ENCODE assay signal across 12 mouse cellular contexts in the genomic region with DNA sequence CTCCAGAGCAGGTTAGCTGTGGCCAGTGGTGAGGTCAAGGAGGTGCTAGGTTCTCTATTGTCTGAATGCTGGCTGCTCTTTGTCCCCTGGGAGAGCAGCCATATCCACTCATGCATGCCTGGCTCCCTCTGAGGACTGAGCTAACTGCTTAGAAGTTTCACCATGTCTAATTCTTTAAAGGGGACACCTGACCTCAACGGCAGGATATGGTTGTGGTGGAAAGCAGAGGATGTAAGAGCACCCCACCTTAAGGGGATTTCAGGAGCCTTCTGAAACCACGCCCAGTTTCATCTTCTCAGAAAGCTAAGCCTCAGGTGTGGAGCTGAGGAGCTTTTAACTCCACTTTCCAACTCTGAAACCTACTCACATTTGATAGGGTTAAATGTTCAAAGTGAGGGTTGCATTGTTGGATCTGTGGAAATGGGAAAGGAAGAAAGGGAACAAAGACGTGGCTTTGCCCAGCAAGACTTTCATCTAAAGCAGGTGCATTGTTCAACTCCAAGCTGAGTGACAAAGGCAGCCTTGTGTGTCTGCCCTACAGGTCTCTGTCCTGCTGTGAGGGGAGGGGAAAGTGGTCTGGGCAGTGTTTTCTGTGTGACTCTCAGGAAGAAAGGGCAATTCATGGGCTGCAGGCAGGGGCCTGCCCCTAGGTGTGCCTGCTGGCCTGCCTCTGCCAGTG. TPM values are rescaled to one million over a fixed set of nuclear protein-coding genes. Genes with fewer than 3 reads are reported as not detected.
DNase-seq lines count a peak whose midpoint lies in the region; ATAC-seq and TF ChIP-seq lines count a peak whose summit lies in the region.
"Had no signal": no experiment of that assay in that cellular context is flagged by ENCODE, and none has a peak within 500 bp of the region (broad histone marks: within the 10 kb centered on the region; RNA-seq: fewer than 3 reads in every experiment).

No protein-coding gene starts in this region.

- peak; percentile 84 for DNase-seq in midbrain, embryonic 11.5 days (ENCODE audit: low spot score, missing footprints)
- DNase-seq in midbrain, postnatal 0 days (ENCODE audit: low spot score) = no peak
- peak; percentile 36 for DNase-seq in embryo, embryonic 11.5 days (ENCODE audit: low read depth, low spot score)
- DNase-seq in urinary bladder, postnatal 25 days (ENCODE audit: low spot score) = no peak
- DNase-seq in layer of hippocampus, adult 9-11 months = no peak
- no peak for DNase-seq in heart, postnatal 36 days
- DNase-seq: heart, postnatal 4 days; left cerebral cortex, postnatal 4 days; thymus, postnatal 25 days had no signal

- ATAC-seq in midbrain, embryonic 11.5 days (ENCODE audit: low FRiP score) = peak; percentile 83
- no peak for ATAC-seq in midbrain, postnatal 0 days (ENCODE audit: low FRiP score)
- ATAC-seq in kidney, embryonic 15.5 days (replicated peaks; ENCODE audit: low FRiP score) = peak; percentile 79
- 0 out of 2 replicates have a peak, but pooled peaks have one; percentile 33 for ATAC-seq in neural tube, embryonic 12.5 days (ENCODE audit: low FRiP score, low read depth)

- TF ChIP-seq CTCF in midbrain, postnatal 0 days (IDR thresholded peaks at IDR 0.05) = no peak

- H3K9me3 ChIP-seq in midbrain, embryonic 11.5 days (ENCODE audit: control insufficient read depth, low read length) = no peaks in the 10 kb centered on the region
- no peaks in the 10 kb centered on the region for H3K9me3 ChIP-seq in midbrain, postnatal 0 days (ENCODE audit: low read length)
- no peaks in the 10 kb centered on the region for H3K9me3 ChIP-seq in kidney, embryonic 15.5 days (replicated peaks)
- no peaks in the 10 kb centered on the region for H3K9me3 ChIP-seq in neural tube, embryonic 12.5 days

- no peak overlapping the region for H3K27ac ChIP-seq in midbrain, embryonic 11.5 days (ENCODE audit: low read depth, low read length)
- no peak overlapping the region for H3K27ac ChIP-seq in midbrain, postnatal 0 days (ENCODE audit: low read depth, low read length)
- H3K27ac ChIP-seq in kidney, embryonic 15.5 days = peak overlapping the region; percentile 38
- no peak overlapping the region for H3K27ac ChIP-seq in neural tube, embryonic 12.5 days

- H3K27me3 ChIP-seq in midbrain, embryonic 11.5 days (ENCODE audit: control insufficient read depth, insufficient read depth, low read length) = no peaks in the 10 kb centered on the region
- H3K27me3 ChIP-seq in midbrain, postnatal 0 days (ENCODE audit: insufficient read depth, low read length) = no peaks in the 10 kb centered on the region
- no peaks in the 10 kb centered on the region for H3K27me3 ChIP-seq in kidney, embryonic 15.5 days
- H3K27me3 ChIP-seq in neural tube, embryonic 12.5 days (replicated peaks) = no peaks in the 10 kb centered on the region

- peak overlapping the region; percentile 12; the same call in 1 of the 2 replicates for H3K9ac ChIP-seq in midbrain, embryonic 11.5 days (ENCODE audit: low read length)
- no peak overlapping the region for H3K9ac ChIP-seq in midbrain, postnatal 0 days (replicated peaks; ENCODE audit: low read length, poor library complexity, severe bottlenecking)
- no peak overlapping the region for H3K9ac ChIP-seq in kidney, embryonic 15.5 days
- no peak overlapping the region for H3K9ac ChIP-seq in neural tube, embryonic 12.5 days

- no peaks in the 10 kb centered on the region for H3K36me3 ChIP-seq in midbrain, embryonic 11.5 days (ENCODE audit: control insufficient read depth, insufficient read depth, low read length)
- H3K36me3 ChIP-seq in midbrain, postnatal 0 days (ENCODE audit: insufficient read depth, low read length) = no peaks in the 10 kb centered on the region
- no peaks in the 10 kb centered on the region for H3K36me3 ChIP-seq in kidney, embryonic 15.5 days
- H3K36me3 ChIP-seq in neural tube, embryonic 12.5 days = no peaks in the 10 kb centered on the region

- peaks cover 11% of the 10 kb centered on the region for H3K4me1 ChIP-seq in midbrain, embryonic 11.5 days (ENCODE audit: control insufficient read depth, insufficient read depth, low read length)
- H3K4me1 ChIP-seq in midbrain, postnatal 0 days (ENCODE audit: insufficient read depth, low read length) = no peaks in the 10 kb centered on the region
- peaks cover 9% of the 10 kb centered on the region; the same call in 1 of the 2 replicates for H3K4me1 ChIP-seq in kidney, embryonic 15.5 days
- peaks cover 4% of the 10 kb centered on the region; the same call in 1 of the 2 replicates for H3K4me1 ChIP-seq in neural tube, embryonic 12.5 days
- H3K4me1 ChIP-seq: megakaryocyte, embryonic 14.5 days had no signal

- 6% methylated on average over 3 of the region's 3 CpGs for WGBS in midbrain, embryonic 11.5 days
- WGBS in midbrain, postnatal 0 days = 16% methylated on average over 3 of the region's 3 CpGs
- WGBS in kidney, embryonic 15.5 days = 40% methylated on average over 3 of the region's 3 CpGs
- WGBS in neural tube, embryonic 12.5 days = 15% methylated on average over 3 of the region's 3 CpGs

- intact Hi-C loops in heart, postnatal 36 days (cut with DNase I) = no loop called here

- no peak overlapping the region for H3K4me2 ChIP-seq in midbrain, embryonic 11.5 days
- no peak overlapping the region for H3K4me2 ChIP-seq in midbrain, postnatal 0 days (ENCODE audit: low read depth, low read length, poor library complexity, severe bottlenecking)
- H3K4me2 ChIP-seq in kidney, embryonic 15.5 days = no peak overlapping the region
- no peak overlapping the region for H3K4me2 ChIP-seq in neural tube, embryonic 12.5 days (replicated peaks)

- H3K4me3 ChIP-seq in midbrain, embryonic 11.5 days (ENCODE audit: low read depth, low read length) = no peak overlapping the region
- no peak overlapping the region for H3K4me3 ChIP-seq in midbrain, postnatal 0 days (ENCODE audit: low read depth, low read length)
- no peak overlapping the region for H3K4me3 ChIP-seq in kidney, embryonic 15.5 days (replicated peaks)
- H3K4me3 ChIP-seq in neural tube, embryonic 12.5 days = no peak overlapping the region
- H3K4me3 ChIP-seq: megakaryocyte, embryonic 14.5 days had no signal

RNA-seq across cellular contexts. Expression of a gene that starts 50.2 kb away (rescaled TPM):
- 19.9 and 21.7 TPM in 2 replicates for polyA plus RNA-seq in midbrain, embryonic 11.5 days (2014; fragmentation: Nextera tagmentation; extraction: Ambion mirVana)
- 59.9 and 62.8 TPM in 2 replicates for total RNA-seq in midbrain, postnatal 0 days (2014; rRNA removed)
- polyA plus RNA-seq in midbrain, postnatal 0 days (2015; fragmentation: Nextera tagmentation; extraction: Ambion mirVana) = 19.9 and 27.7 TPM in 2 replicates
- 29.0 and 33.8 TPM in 2 replicates for polyA plus RNA-seq in kidney, embryonic 15.5 days (2015; fragmentation: Nextera tagmentation; extraction: Ambion mirVana)
- polyA plus RNA-seq in neural tube, embryonic 12.5 days (2016; fragmentation: Nextera tagmentation; extraction: Ambion mirVana) = 51.0 and 51.3 TPM in 2 replicates
- total RNA-seq in heart, postnatal 36 days (2021) = 100 to 1,000 TPM; 113 to 131 TPM

Comparison
In these comparisons a context has a peak if more than half of its experiments do, and no peak if none do; other contexts are left out.
1. DNase-seq: peak in midbrain, embryonic 11.5 days (single experiment) and embryo, embryonic 11.5 days (single experiment); none in midbrain, postnatal 0 days (single experiment), urinary bladder, postnatal 25 days (single experiment), layer of hippocampus, adult 9-11 months (single experiment) and heart, postnatal 36 days (0 of 2).